Mouse (Mus musculus): Measurements from ENCODE around the gene Il6st. TPM values are rescaled to one million over a fixed set of nuclear protein-coding genes. Genes with fewer than 3 reads are reported as not detected.
A peak's percentile ranks its signal among the peaks of the same experiment; 100 is the strongest.

The Il6st gene
- total RNA-seq, 4 experiments from 2014 or later, result 297 to 404 (median 379) TPM

- no peak for DNase-seq
Observed at GRCm38 (mm10) chr13:112482525-112482924, 18.7 kb downstream of the Il6st start.

- no peak for DNase-seq
Observed at GRCm38 (mm10) chr13:112483015-112483414, 19.1 kb downstream of the Il6st start.

GRCm38 (mm10) chr13:112486236-112486635, 22.4 kb downstream of the Il6st start:
- no peak for DNase-seq

GRCm38 (mm10) chr13:112486676-112487075, 22.8 kb downstream of the Il6st start:
- DNase-seq, result no peak

GRCm38 (mm10) chr13:112490036-112490435, 26.2 kb downstream of the Il6st start:
- DNase-seq, result no peak

GRCm38 (mm10) chr13:112491636-112492284, 27.9 kb downstream of the Il6st start:
- DNase-seq, result no peak

GRCm38 (mm10) chr13:112492285-112492678, 28.4 kb downstream of the Il6st start:
- DNase-seq, result no peak

- no peak for DNase-seq
Observed at GRCm38 (mm10) chr13:112494590-112494989, 30.7 kb downstream of the Il6st start.

GRCm38 (mm10) chr13:112500027-112500426, 36.2 kb downstream of the Il6st start:
- DNase-seq, result no peak

- no peak for DNase-seq
Observed at GRCm38 (mm10) chr13:112500466-112500865, 36.6 kb downstream of the Il6st start.

- no peak for DNase-seq
Observed at GRCm38 (mm10) chr13:112503846-112504245, 40.0 kb downstream of the Il6st start.

- no peak for DNase-seq
Observed at GRCm38 (mm10) chr13:112505436-112505835, 41.6 kb downstream of the Il6st start.

GRCm38 (mm10) chr13:112506766-112507165, 42.9 kb downstream of the Il6st start:
- DNase-seq, result no peak

- DNase-seq, result no peak
Observed at GRCm38 (mm10) chr13:112507691-112508090, 43.8 kb downstream of the Il6st start.

- DNase-seq, result no peak
Observed at GRCm38 (mm10) chr13:112508487-112508886, 44.6 kb downstream of the Il6st start.

GRCm38 (mm10) chr13:112509465-112509864, 45.6 kb downstream of the Il6st start:
- no peak for DNase-seq

- DNase-seq, result no peak
Observed at GRCm38 (mm10) chr13:112510437-112511212, 46.8 kb downstream of the Il6st start.

GRCm38 (mm10) chr13:112511261-112511660, 47.4 kb downstream of the Il6st start:
- DNase-seq, result peak; percentile 34

GRCm38 (mm10) chr13:112511810-112512209, 47.9 kb downstream of the Il6st start:
- no peak for DNase-seq

GRCm38 (mm10) chr13:112512824-112513223, 49.0 kb downstream of the Il6st start:
- no peak for DNase-seq

GRCm38 (mm10) chr13:112514546-112514945, 50.7 kb downstream of the Il6st start:
- no peak for DNase-seq

- no peak for DNase-seq
Observed at GRCm38 (mm10) chr13:112522261-112522660, 58.4 kb downstream of the Il6st start.

- no peak for DNase-seq
Observed at GRCm38 (mm10) chr13:112522896-112523295, 59.0 kb downstream of the Il6st start.

Data from adrenal gland, adult 8-10 months (tissue).